Mouse (Mus musculus): ENCODE results near the gene Tceal3. TPM values are rescaled to one million over a fixed set of nuclear protein-coding genes. Genes with fewer than 3 reads are reported as not detected.
"Not testable (repeated sequence)": the region's sequence is repeated elsewhere in the genome, so short reads cannot be mapped to it uniquely, and the experiment has no call there.

Tceal3 gene
- polyA plus RNA-seq (2014; fragmentation: Nextera tagmentation; extraction: Ambion mirVana): 1.2 and 2.1 TPM in 2 replicates

DNA sequence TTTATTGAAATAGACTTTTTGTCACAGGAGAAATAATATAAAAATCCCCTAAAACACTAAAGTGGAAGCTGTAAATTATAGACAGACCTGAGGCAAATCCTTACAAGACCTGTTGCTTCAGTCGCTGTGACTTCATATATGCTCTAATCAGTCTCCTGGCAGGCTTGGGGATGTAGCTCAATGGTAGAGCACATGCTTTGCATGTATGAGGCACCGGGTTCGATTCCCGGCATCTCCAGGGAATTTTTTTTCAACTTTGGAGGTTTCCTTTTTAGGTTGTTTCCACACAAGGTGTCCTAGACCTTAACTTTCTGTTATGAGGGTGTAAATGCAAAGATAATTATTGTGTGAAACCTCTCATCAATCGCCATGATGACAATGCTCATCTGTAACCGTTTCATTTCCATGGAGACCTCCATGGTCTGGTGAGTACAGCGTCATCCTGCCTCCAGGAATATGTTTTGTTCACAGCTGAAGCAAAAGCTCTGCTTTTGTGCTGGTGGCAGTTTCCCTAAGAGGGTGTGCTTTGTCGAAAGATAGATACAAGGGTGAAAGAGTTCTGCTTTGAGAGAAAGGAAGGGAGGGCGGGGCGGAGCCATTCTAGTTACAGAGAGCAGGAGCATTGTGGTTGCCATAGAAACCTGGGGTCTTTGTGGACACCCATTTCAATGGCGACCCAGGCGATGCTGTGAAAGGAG lies at the start of gene Tceal3:
Gene Tceal3, plus strand, starts transcription at position 644 of the 698 bp plus-strand sequence.
- no peak for ATAC-seq (replicated peaks; ENCODE audit: insufficient number of reproducible peaks, low FRiP score, low TSS enrichment)
- no peaks in the 10 kb centered on the region for H3K36me3 ChIP-seq (ENCODE audit: control insufficient read depth, insufficient read depth, low read length)
- WGBS (ENCODE audit: insufficient replicate concordance): 49% methylated on average over 12 of the region's 12 CpGs
- no peak within 1 kb of the TSS for H3K4me2 ChIP-seq
- no peak within 1 kb of the TSS for H3K9ac ChIP-seq (ENCODE audit: low read depth, low read length)
- H3K4me3 ChIP-seq (ENCODE audit: low read depth, low read length): no peak within 1 kb of the TSS
- H3K9me3 ChIP-seq (replicated peaks; ENCODE audit: control insufficient read depth, low read length): no peaks in the 10 kb centered on the region
- H3K27me3 ChIP-seq (ENCODE audit: control insufficient read depth, insufficient read depth, low read length): no peaks in the 10 kb centered on the region; the same call in 1 of the 2 replicates
- no peak within 1 kb of the TSS for H3K27ac ChIP-seq (ENCODE audit: low read depth, low read length)
- H3K4me1 ChIP-seq (ENCODE audit: control insufficient read depth, insufficient read depth, low read length): no peaks in the 10 kb centered on the region

DNA sequence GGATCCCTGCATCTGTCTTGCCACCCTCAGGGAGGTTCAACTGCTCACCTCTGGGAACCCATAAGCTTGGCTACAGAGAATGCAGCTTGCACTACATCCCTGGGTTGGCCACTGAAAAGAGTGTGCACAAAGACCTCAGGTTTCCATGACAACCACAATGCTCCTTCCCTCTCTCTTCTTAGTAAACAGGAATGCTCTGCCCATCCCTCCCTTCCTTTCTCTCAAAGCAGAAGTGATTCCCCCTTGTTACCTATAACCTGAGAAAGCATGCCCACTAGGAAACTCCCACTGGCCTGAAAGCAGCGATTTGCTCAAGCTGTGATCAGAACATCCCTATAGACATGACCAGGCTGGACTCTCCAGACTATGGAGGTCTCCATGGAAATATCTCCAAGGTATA lies 46.7 kb upstream of the Tceal3 start, which contains the start of gene Kir3dl2:
Gene Kir3dl2, minus strand, starts transcription at position 101 of the 400 bp plus-strand sequence.
- H3K4me3 ChIP-seq (ENCODE audit: low read depth, low read length); H3K9ac ChIP-seq (ENCODE audit: low read depth, low read length); H3K27ac ChIP-seq (ENCODE audit: low read depth, low read length); H3K4me1 ChIP-seq (ENCODE audit: control insufficient read depth, insufficient read depth, low read length); H3K27me3 ChIP-seq (ENCODE audit: control insufficient read depth, insufficient read depth, low read length); ATAC-seq (replicated peaks; ENCODE audit: insufficient number of reproducible peaks, low FRiP score, low TSS enrichment); H3K9me3 ChIP-seq (replicated peaks; ENCODE audit: control insufficient read depth, low read length); H3K4me2 ChIP-seq; H3K36me3 ChIP-seq (ENCODE audit: control insufficient read depth, insufficient read depth, low read length): not testable (repeated sequence)
- WGBS (ENCODE audit: insufficient replicate concordance): 65% methylated on average over 1 of the region's 1 CpGs

DNA sequence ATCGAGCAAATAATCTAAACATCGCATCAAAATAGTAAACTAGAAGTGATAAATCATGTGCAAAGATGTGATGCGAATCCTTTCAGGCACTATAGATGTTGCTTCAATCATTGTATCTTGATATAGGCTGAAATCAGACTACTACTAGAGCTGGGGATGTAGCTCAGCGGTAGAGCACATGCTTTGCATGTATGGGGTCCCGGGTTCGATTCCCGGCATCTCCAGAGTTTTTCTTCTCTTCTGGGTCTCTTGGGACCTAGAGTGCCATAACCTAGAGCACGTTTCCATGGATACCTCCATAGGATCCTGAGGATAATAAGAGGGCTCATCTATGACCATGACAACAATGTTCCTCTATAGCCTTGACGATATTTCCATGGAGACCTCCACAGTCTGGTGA lies 21.5 kb upstream of the Tceal3 start:
- H3K9me3 ChIP-seq (replicated peaks; ENCODE audit: control insufficient read depth, low read length); H3K4me2 ChIP-seq; H3K9ac ChIP-seq (ENCODE audit: low read depth, low read length); H3K36me3 ChIP-seq (ENCODE audit: control insufficient read depth, insufficient read depth, low read length); H3K27ac ChIP-seq (ENCODE audit: low read depth, low read length); H3K4me3 ChIP-seq (ENCODE audit: low read depth, low read length); H3K4me1 ChIP-seq (ENCODE audit: control insufficient read depth, insufficient read depth, low read length); H3K27me3 ChIP-seq (ENCODE audit: control insufficient read depth, insufficient read depth, low read length); ATAC-seq (replicated peaks; ENCODE audit: insufficient number of reproducible peaks, low FRiP score, low TSS enrichment): not testable (repeated sequence)
- 86% methylated on average over 9 of the region's 9 CpGs for WGBS (ENCODE audit: insufficient replicate concordance)

- 89% methylated on average over 1 of the region's 1 CpGs for WGBS (ENCODE audit: insufficient replicate concordance)
- no peak for ATAC-seq (replicated peaks; ENCODE audit: insufficient number of reproducible peaks, low FRiP score, low TSS enrichment)
- H3K27me3 ChIP-seq (ENCODE audit: control insufficient read depth, insufficient read depth, low read length): no peaks in the 10 kb centered on the region
These were observed 6.0 kb upstream of the Tceal3 start for GRCm38 (mm10) chrX:136584617-136585016.

GRCm38 (mm10) chrX:136590897-136591257 lies 235 bp downstream of the Tceal3 start:
- H3K27ac ChIP-seq (ENCODE audit: low read depth, low read length): no peak overlapping the region
- H3K4me3 ChIP-seq (ENCODE audit: low read depth, low read length): no peak overlapping the region
- H3K4me2 ChIP-seq: no peak overlapping the region
- no peaks in the 10 kb centered on the region for H3K9me3 ChIP-seq (replicated peaks; ENCODE audit: control insufficient read depth, low read length)
- no peaks in the 10 kb centered on the region; the same call in 1 of the 2 replicates for H3K27me3 ChIP-seq (ENCODE audit: control insufficient read depth, insufficient read depth, low read length)
- no peaks in the 10 kb centered on the region for H3K36me3 ChIP-seq (ENCODE audit: control insufficient read depth, insufficient read depth, low read length)
- no peaks in the 10 kb centered on the region for H3K4me1 ChIP-seq (ENCODE audit: control insufficient read depth, insufficient read depth, low read length)
- WGBS (ENCODE audit: insufficient replicate concordance): 18% methylated on average over 2 of the region's 2 CpGs
- no peak for ATAC-seq (replicated peaks; ENCODE audit: insufficient number of reproducible peaks, low FRiP score, low TSS enrichment)
- H3K9ac ChIP-seq (ENCODE audit: low read depth, low read length): no peak overlapping the region

More at GRCm38 (mm10) chrX:136584617-136585016, 6.0 kb upstream of the Tceal3 start:
- H3K4me2 ChIP-seq: no peak overlapping the region
- no peaks in the 10 kb centered on the region for H3K4me1 ChIP-seq (ENCODE audit: control insufficient read depth, insufficient read depth, low read length)
- H3K4me3 ChIP-seq (ENCODE audit: low read depth, low read length): no peak overlapping the region
- H3K9me3 ChIP-seq (replicated peaks; ENCODE audit: control insufficient read depth, low read length): no peaks in the 10 kb centered on the region
- H3K9ac ChIP-seq (ENCODE audit: low read depth, low read length): no peak overlapping the region
- no peak overlapping the region for H3K27ac ChIP-seq (ENCODE audit: low read depth, low read length)
- no peaks in the 10 kb centered on the region for H3K36me3 ChIP-seq (ENCODE audit: control insufficient read depth, insufficient read depth, low read length)

DNA sequence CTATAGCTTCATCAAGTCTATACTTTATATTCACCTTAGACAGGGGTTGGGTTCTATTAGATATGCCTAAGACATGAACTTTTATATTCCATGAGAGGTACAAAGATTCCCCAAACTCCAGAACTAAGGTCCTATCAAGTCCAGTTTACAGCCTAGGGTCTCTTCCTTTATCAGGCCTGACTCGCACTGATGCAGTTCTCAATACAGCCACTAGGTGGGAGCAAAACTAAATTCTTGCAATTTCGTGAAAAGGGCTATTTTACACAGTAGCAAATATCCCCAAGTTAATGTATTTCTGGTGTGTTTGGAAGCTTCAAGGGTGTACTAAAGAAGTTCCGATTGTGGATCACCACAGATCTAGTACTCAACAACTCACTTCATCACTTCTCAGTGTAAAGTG lies 8.8 kb downstream of the Tceal3 start:
- Histone ChIP-seq H3K4me2 (no peak overlapping the region), H3K27ac (ENCODE audit: low read depth, low read length) (no peak overlapping the region), H3K4me3 (ENCODE audit: low read depth, low read length) (no peak overlapping the region), H3K4me1 (ENCODE audit: control insufficient read depth, insufficient read depth, low read length) (no peaks in the 10 kb centered on the region), H3K36me3 (ENCODE audit: control insufficient read depth, insufficient read depth, low read length) (no peaks in the 10 kb centered on the region), H3K9ac (ENCODE audit: low read depth, low read length) (no peak overlapping the region), H3K9me3 (replicated peaks; ENCODE audit: control insufficient read depth, low read length) (no peaks in the 10 kb centered on the region), H3K27me3 (ENCODE audit: control insufficient read depth, insufficient read depth, low read length) (no peaks in the 10 kb centered on the region)
- WGBS (ENCODE audit: insufficient replicate concordance): 18% methylated on average over 3 of the region's 3 CpGs
- no peak for ATAC-seq (replicated peaks; ENCODE audit: insufficient number of reproducible peaks, low FRiP score, low TSS enrichment)

DNA sequence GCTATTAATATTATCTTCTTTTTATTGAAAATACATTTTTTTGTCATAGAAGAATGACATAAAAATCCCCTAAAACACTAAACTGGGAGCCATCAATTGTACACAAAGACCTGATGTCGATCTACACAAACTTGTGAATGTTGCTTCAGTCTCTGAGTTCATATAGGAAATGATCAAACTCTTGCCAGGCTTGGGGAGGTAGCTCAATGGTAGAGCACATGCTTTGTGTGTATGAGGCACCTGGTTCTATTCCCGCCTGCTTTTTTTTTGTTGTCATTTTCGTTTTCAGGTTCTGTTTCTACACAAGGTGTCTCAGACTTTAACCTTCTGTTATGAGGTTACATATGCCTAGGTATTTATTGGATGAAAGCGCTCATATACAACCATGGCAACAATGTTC lies 16.3 kb downstream of the Tceal3 start:
- no peaks in the 10 kb centered on the region for H3K27me3 ChIP-seq (ENCODE audit: control insufficient read depth, insufficient read depth, low read length)
- no peaks in the 10 kb centered on the region for H3K36me3 ChIP-seq (ENCODE audit: control insufficient read depth, insufficient read depth, low read length)
- H3K4me1 ChIP-seq (ENCODE audit: control insufficient read depth, insufficient read depth, low read length): no peaks in the 10 kb centered on the region
- H3K9me3 ChIP-seq (replicated peaks; ENCODE audit: control insufficient read depth, low read length): no peaks in the 10 kb centered on the region
- no peak for ATAC-seq (replicated peaks; ENCODE audit: insufficient number of reproducible peaks, low FRiP score, low TSS enrichment)
- H3K4me2 ChIP-seq: no peak overlapping the region
- H3K9ac ChIP-seq (ENCODE audit: low read depth, low read length): no peak overlapping the region
- WGBS (ENCODE audit: insufficient replicate concordance): 75% methylated on average over 4 of the region's 4 CpGs
- H3K27ac ChIP-seq (ENCODE audit: low read depth, low read length): no peak overlapping the region
- no peak overlapping the region for H3K4me3 ChIP-seq (ENCODE audit: low read depth, low read length)

- H3K4me2 ChIP-seq: no peak overlapping the region
- ATAC-seq (replicated peaks; ENCODE audit: insufficient number of reproducible peaks, low FRiP score, low TSS enrichment): no peak
- no peak overlapping the region for H3K27ac ChIP-seq (ENCODE audit: low read depth, low read length)
- WGBS (ENCODE audit: insufficient replicate concordance): 85% methylated on average over 3 of the region's 3 CpGs
- no peak overlapping the region for H3K4me3 ChIP-seq (ENCODE audit: low read depth, low read length)
- H3K27me3 ChIP-seq (ENCODE audit: control insufficient read depth, insufficient read depth, low read length): no peaks in the 10 kb centered on the region
- H3K4me1 ChIP-seq (ENCODE audit: control insufficient read depth, insufficient read depth, low read length): no peaks in the 10 kb centered on the region
- H3K36me3 ChIP-seq (ENCODE audit: control insufficient read depth, insufficient read depth, low read length): no peaks in the 10 kb centered on the region
- no peak overlapping the region for H3K9ac ChIP-seq (ENCODE audit: low read depth, low read length)
- H3K9me3 ChIP-seq (replicated peaks; ENCODE audit: control insufficient read depth, low read length): no peaks in the 10 kb centered on the region
These were observed 16.8 kb downstream of the Tceal3 start for GRCm38 (mm10) chrX:136607395-136607794.

- no peak overlapping the region for H3K27ac ChIP-seq (ENCODE audit: low read depth, low read length)
- no peak overlapping the region for H3K4me2 ChIP-seq
- H3K4me1 ChIP-seq (ENCODE audit: control insufficient read depth, insufficient read depth, low read length): no peaks in the 10 kb centered on the region
- WGBS (ENCODE audit: insufficient replicate concordance): 64% methylated on average over 3 of the region's 3 CpGs
- H3K9me3 ChIP-seq (replicated peaks; ENCODE audit: control insufficient read depth, low read length): no peaks in the 10 kb centered on the region
- ATAC-seq (replicated peaks; ENCODE audit: insufficient number of reproducible peaks, low FRiP score, low TSS enrichment): no peak
- no peaks in the 10 kb centered on the region for H3K36me3 ChIP-seq (ENCODE audit: control insufficient read depth, insufficient read depth, low read length)
- no peak overlapping the region for H3K9ac ChIP-seq (ENCODE audit: low read depth, low read length)
- H3K4me3 ChIP-seq (ENCODE audit: low read depth, low read length): no peak overlapping the region
- H3K27me3 ChIP-seq (ENCODE audit: control insufficient read depth, insufficient read depth, low read length): no peaks in the 10 kb centered on the region
These were observed 20.7 kb downstream of the Tceal3 start for GRCm38 (mm10) chrX:136611346-136611745.
